Mouse (Mus musculus) testis, adult 2 months (tissue): ENCODE results near the gene Bmp2.

ENCODE experiments used
- CTCF ChIP-seq: fragments of 200-500 bp; IDR thresholded peaks from 2 replicates; pipeline ENCODE4 v1.5.1; 2012; ENCODE audit warnings: low read depth, mild to moderate bottlenecking, inconsistent platforms, low read length, moderate library complexity; ENCODE audit not compliant: control insufficient read depth, insufficient read depth, insufficient replicate concordance
- POLR2A ChIP-seq: fragments of 200-500 bp; IDR thresholded peaks from 2 replicates; pipeline ENCODE4 v1.6.1; 2012; ENCODE audit warnings: low read depth, mild to moderate bottlenecking, inconsistent platforms, low read length, moderate library complexity; ENCODE audit not compliant: control insufficient read depth

- TF ChIP-seq CTCF (no peak), POLR2A (no peak)
These were observed 16.5 kb upstream of the Bmp2 start for GRCm38 (mm10) chr2:133535481-133535880.
